Mouse (Mus musculus) neural tube, embryonic 11.5 days (tissue): ENCODE measurements at regions not wholly inside any gene's neighbourhood (a gene's known extent, or its start where the extent isn't known, plus 50 kb on each side); places are given as distances from the start of the nearest gene placed in this dataset.

Experiments used
- ATAC-seq: fragments of 200-750 bp; cut with Nextera tagmentation; 2 replicates; pipeline ENCODE4 v1.8.0; 2017; ENCODE audit warnings: moderate number of reproducible peaks, mild to moderate bottlenecking, moderate TSS enrichment, moderate library complexity; ENCODE audit not compliant: insufficient read depth, low FRiP score, low TSS enrichment
- DNase-seq: peaks from one replicate; pipeline ENCODE4 v3.0.0-alpha.2; 2015; ENCODE audit warnings: low spot score
- H3K27ac ChIP-seq: fragments of 300-500 bp; sonication (generic); 2 replicates; pipeline ENCODE4 v1.5.1; 2014; ENCODE audit warnings: low read depth, mild to moderate bottlenecking, low read length
- H3K27me3 ChIP-seq: fragments of 300-500 bp; sonication (generic); 2 replicates; pipeline ENCODE4 v1.6.1; 2014; ENCODE audit warnings: mild to moderate bottlenecking, low read length, mixed read lengths; ENCODE audit not compliant: control insufficient read depth, insufficient read depth
- H3K36me3 ChIP-seq: fragments of 300-500 bp; sonication (generic); 2 replicates; pipeline ENCODE4 v1.6.1; 2014; ENCODE audit warnings: mild to moderate bottlenecking, low read length, moderate library complexity, mixed read lengths; ENCODE audit not compliant: control insufficient read depth, insufficient read depth
- H3K4me1 ChIP-seq: fragments of 300-500 bp; sonication (generic); 2 replicates; pipeline ENCODE4 v1.6.1; 2014; ENCODE audit warnings: low read length, mixed read lengths; ENCODE audit not compliant: control insufficient read depth, insufficient read depth
- H3K4me2 ChIP-seq: fragments of 300-500 bp; sonication (generic); 2 replicates; pipeline ENCODE4 v1.6.1; 2014; ENCODE audit warnings: low read depth, mild to moderate bottlenecking, moderate library complexity
- H3K4me3 ChIP-seq: fragments of 300-500 bp; sonication (generic); 2 replicates; pipeline ENCODE4 v1.5.1; 2014; ENCODE audit warnings: low read depth, low read length
- H3K9ac ChIP-seq: fragments of 300-500 bp; sonication (generic); 2 replicates; pipeline ENCODE4 v1.6.1; 2014; ENCODE audit warnings: mild to moderate bottlenecking, low read length
- H3K9me3 ChIP-seq: fragments of 300-500 bp; sonication (generic); 2 replicates; pipeline ENCODE4 v1.6.1; 2016; ENCODE audit warnings: low read length; ENCODE audit not compliant: control insufficient read depth
- WGBS: fragments of 180-500 bp; shearing (Covaris S2); extraction: QIAGEN DNeasy Blood & Tissue Kit; methylation state at CpG from one replicate; pipeline ENCODE4 v1.1.7; 2014; 5-methylcytosine and 5-hydroxymethylcytosine counted together

DNA sequence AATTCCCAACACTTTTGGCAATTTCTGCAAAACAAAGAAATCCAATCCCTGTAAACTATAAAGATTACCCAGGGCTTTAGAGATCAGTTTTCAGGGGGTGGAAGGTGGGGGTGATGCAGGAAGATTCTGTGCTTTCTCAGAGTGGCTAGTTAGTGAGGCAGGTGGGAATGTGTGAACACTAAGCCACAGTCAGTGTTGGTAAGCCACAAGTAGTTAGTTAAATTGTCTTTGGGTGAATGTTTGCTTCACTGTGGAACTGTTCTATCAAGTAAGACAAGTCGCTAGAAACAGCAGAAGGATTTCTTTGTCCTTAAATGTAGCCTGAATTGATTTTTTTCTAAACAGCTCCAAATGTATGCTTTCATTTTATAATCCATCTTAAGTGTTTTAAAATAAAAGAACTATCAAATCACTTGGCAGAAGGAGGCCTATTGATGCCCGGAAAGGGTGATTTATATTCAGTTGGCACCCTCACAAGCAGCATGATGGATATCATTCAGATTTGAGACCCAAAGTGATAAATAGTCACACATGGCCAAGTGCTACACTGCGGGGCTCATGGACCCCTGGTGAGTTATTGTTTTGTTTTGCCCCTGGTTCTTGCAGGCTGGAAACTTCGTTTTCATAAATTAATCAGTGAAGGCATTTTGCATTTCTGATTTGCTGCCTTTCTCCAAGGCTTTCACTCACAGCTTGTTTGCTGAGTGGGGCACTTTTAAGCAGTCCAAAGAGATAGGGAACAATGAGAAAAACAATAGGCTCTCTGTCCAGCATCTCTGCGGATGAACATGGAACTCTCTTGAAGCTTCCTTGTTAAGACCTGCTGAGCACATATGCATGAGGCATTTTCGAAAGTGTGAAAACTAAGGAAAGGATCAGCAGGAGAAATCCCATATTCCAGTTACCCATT, 325.4 kb downstream of the 4933405O20Rik start:
- Histone ChIP-seq H3K4me2 (no peak overlapping the region), H3K36me3 (no peaks in the 10 kb centered on the region), H3K27me3 (no peaks in the 10 kb centered on the region), H3K4me3 (no peak overlapping the region), H3K9ac (no peak overlapping the region), H3K4me1 (no peaks in the 10 kb centered on the region), H3K9me3 (no peaks in the 10 kb centered on the region), H3K27ac (no peak overlapping the region)
- peak; percentile 12 for DNase-seq
- 24% methylated on average over 6 of the region's 6 CpGs for WGBS
- ATAC-seq: peak; percentile 76; the same call in 1 of the 2 replicates

GRCm38 (mm10) chr7:50925012-50925398, 326.0 kb downstream of the 4933405O20Rik start:
- Histone ChIP-seq H3K4me1 (no peaks in the 10 kb centered on the region), H3K9me3 (no peaks in the 10 kb centered on the region), H3K36me3 (no peaks in the 10 kb centered on the region), H3K27me3 (no peaks in the 10 kb centered on the region), H3K27ac (no peak overlapping the region), H3K4me2 (no peak overlapping the region), H3K4me3 (no peak overlapping the region), H3K9ac (no peak overlapping the region)
- WGBS: 68% methylated on average over 4 of the region's 4 CpGs
- no peak for DNase-seq
- peak; percentile 33; the same call in 1 of the 2 replicates for ATAC-seq
